Mouse (Mus musculus) gastrocnemius, postnatal 25 days (tissue): ENCODE data around the gene Vps39. TPM values are rescaled to one million over a fixed set of nuclear protein-coding genes. Genes with fewer than 3 reads are reported as not detected.

Experiments
- DNase-seq: peaks from one replicate; pipeline ENCODE4 v3.0.0; 2022
- total RNA-seq, 2 experiments: library from RNA; stranded (reverse); gene quantifications; 1 replicate in 1 of 2; 2 replicates in 1 of 2; pipeline ENCODE4 v1.2.3; 2021

Vps39 gene
- total RNA-seq, 2 experiments from 2014 or later, result 15.7 to 20.1 TPM

DNA sequence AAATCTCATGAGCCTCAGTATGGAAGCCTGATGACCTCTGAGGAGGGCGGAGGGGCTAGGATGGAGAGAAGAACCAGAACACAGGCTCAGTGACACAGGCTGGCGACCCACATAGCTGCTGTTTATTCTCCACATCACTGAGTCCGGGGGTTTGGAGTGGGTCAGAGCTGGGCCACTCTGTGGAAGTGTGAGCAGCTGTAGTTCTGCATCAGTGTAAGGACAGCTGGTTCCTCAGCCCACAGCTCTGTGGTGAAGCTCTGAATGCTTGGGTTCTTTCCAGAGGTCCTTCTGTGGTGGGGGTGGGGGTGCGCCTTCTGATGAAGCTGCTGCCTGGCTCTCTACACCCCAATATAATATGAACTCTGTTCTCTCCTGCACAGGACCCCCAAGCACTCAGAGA, 53.1 kb downstream of the Vps39 start:
- DNase-seq, result no peak

GRCm38 (mm10) chr2:120296160-120296559, 56.8 kb downstream of the Vps39 start:
- no peak for DNase-seq

GRCm38 (mm10) chr2:120291471-120292078, 61.4 kb downstream of the Vps39 start:
- DNase-seq, result no peak

DNA sequence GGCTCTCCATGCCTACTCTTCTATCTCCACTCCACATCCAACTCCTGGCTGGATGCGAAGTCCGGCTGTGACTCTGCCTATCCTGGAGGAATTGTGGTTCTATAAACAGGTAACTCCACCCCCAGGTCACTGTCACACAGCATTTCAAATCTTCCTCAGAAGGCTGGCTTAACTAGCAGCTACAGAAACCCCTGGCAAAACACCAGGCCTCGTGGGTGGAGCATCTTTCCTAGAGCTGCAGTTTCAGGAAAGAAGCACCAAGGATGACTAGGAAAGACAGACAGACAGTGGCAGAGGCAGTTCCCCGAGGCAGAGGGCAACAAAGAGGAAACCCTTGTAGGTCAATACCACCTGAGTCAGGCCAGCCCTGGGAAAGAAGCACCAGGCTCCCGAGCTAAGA, 63.9 kb downstream of the Vps39 start, which contains the start of gene Pla2g4d:
Gene Pla2g4d (minus strand): TSS at position 203 of the 400 bp plus-strand sequence.
- no peak for DNase-seq

DNA sequence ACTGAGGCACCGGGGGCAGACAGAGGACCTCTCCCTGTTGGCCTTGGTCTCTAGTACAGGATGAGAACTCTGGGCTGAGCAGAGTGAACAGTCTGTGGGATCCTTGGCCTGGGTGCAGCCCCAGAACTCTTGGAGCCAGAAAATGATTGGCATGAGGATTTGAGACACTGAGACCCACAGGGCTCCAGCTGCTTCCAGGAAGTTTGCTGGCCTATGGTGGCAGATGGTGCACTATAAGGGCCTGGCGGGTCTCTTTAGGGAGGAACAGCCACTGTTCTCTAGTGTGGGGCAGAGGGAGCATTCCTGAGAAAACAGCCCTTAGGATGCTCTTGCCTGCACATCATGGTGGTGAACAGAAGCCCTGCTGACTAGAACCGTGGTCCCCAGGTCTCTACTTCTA, 64.5 kb downstream of the Vps39 start:
- no peak for DNase-seq

DNA sequence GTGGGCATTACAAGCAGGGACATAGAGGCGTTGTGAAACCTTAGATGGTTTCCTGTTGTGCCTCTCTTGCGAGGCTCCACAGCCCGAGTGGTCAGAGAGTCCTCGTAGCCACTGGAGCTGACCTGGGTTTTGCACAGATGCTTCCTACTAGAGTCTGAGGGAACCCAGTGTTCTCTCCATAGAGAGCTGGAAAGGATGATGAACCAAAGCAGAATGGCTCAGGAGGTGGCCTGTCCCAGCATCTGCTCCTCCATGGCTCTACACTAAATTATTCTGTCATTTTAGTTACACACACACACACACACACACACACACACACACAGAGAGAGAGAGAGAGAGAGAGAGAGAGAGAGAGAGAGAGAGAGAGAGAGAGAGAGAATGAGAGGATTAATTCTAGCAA, 67.3 kb downstream of the Vps39 start:
- no peak for DNase-seq

- no peak for DNase-seq
Measured at GRCm38 (mm10) chr2:120284705-120285104, 68.2 kb downstream of the Vps39 start.

- no peak for DNase-seq
Measured at GRCm38 (mm10) chr2:120284094-120284493, 68.8 kb downstream of the Vps39 start.

DNA sequence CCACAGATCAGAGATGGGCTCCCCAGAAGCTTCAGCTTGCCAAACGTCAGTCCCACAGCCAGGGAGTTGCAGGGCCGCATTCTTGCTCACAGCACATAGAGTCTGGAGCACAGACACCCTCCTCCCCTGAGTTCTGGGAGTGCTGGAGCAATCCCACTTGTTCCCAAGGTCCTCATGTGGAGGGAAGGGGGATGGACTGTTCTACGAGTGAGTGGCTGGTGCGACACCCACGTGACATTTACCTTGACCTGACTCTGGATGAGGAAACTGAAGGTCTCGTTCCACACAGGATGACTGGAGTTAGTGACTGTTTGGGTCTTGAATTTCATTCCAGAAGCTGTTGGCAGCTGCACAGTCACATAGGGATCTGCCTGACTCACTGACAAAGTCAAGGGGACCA, 69.4 kb downstream of the Vps39 start:
- no peak for DNase-seq

DNA sequence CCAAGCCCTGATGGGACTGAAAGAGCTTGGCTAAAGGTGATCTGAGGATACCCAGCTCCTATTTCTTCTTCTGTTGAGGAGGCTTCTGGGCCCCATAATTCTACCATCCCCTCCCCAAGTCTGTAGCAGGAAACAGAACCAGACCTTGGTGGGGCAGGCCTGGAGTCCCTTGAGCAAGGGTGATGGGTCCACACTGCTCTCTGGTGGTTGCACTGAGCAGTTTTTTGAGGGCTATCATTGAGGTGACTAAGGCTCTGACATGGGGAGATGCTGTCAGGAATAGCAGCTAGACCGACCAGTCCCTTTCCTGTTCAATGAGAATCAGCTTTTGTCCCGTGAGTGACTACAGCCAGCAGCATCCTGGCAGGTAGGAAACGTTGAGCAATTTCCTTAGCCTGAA, 71.7 kb downstream of the Vps39 start:
- DNase-seq, result no peak

- peak; percentile 27 for DNase-seq
Measured at GRCm38 (mm10) chr2:120279961-120280360, 73.0 kb downstream of the Vps39 start.

GRCm38 (mm10) chr2:120276951-120277350, 76.0 kb downstream of the Vps39 start:
- DNase-seq, result no peak

DNA sequence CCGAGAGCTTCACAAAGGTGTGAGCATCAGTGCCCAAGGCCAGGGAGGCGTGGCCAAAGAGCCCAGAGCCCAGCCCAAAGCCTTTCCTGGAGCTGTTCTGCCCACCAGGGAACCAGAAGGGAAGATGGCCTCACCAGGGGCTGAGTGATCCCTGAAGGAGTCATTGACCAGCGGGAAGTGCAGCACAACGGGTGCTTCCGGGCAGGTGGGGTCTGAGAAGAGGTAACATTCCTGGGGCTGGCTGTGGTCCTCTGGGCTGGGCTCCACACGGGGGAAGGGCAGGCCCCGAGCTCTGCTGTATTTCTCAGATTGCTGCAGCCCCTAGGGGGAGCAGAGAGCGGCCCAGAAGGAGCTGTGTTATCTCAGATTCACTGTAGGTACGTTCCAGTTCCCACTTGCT, 84.3 kb downstream of the Vps39 start:
- DNase-seq, result no peak

Other genes with a start within 250 kb of the Vps39 start
- 10 to 100 TPM; 36.0 to 56.6 TPM for gene Ehd4, start 198.5 kb downstream of the Vps39 start, total RNA-seq
- 10 to 100 TPM; 26.9 to 28.8 TPM for gene Pla2g4e, start 107.8 kb downstream of the Vps39 start, total RNA-seq
- not detected for gene Pla2g4d, start 63.9 kb downstream of the Vps39 start, total RNA-seq
- not detected for gene Pla2g4f, start 39.0 kb downstream of the Vps39 start, total RNA-seq
- gene Ganc, start 50.8 kb upstream of the Vps39 start, total RNA-seq, result 10 to 100 TPM; 30.7 to 31.5 TPM
- 10 to 100 TPM; 27.9 to 34.9 TPM for gene Tmem87a, start 51.0 kb upstream of the Vps39 start, total RNA-seq
- 100 to 1,000 TPM; 106 to 129 TPM for gene Capn3, start 102.9 kb upstream of the Vps39 start, total RNA-seq
- gene Zfp106, start 210.7 kb upstream of the Vps39 start, total RNA-seq, result 100 to 1,000 TPM; 511 to 553 TPM
- 10 to 100 TPM; 45.3 to 47.1 TPM for gene Snap23, start 214.5 kb upstream of the Vps39 start, total RNA-seq